Mouse (Mus musculus) cortical plate, adult 2 months (tissue): Measurements from ENCODE around the gene Tmed11. TPM values are rescaled to one million over a fixed set of nuclear protein-coding genes. Genes with fewer than 3 reads are reported as not detected.

ENCODE experiments used
- H3K27ac ChIP-seq: fragments of 200-500 bp; 2 replicates; pipeline ENCODE4 v1.5.1; 2012; ENCODE audit warnings: low read length, control low read depth, inconsistent platforms; ENCODE audit not compliant: insufficient read depth
- H3K4me1 ChIP-seq: fragments of 200-500 bp; 2 replicates; pipeline ENCODE4 v1.6.1; 2011; ENCODE audit warnings: low read length; ENCODE audit not compliant: control insufficient read depth, insufficient read depth
- H3K4me3 ChIP-seq: fragments of 200-500 bp; 2 replicates; pipeline ENCODE4 v1.5.1; 2011; ENCODE audit warnings: mild to moderate bottlenecking, low read length, control low read depth; ENCODE audit not compliant: insufficient read depth
- CTCF ChIP-seq: fragments of 200-500 bp; IDR thresholded peaks from 2 replicates; pipeline ENCODE4 v1.5.1; 2011; ENCODE audit warnings: mild to moderate bottlenecking, control low read depth, low read length; ENCODE audit not compliant: insufficient read depth; ENCODE audit errors: extremely low read depth
- POLR2A ChIP-seq: fragments of 200-500 bp; IDR thresholded peaks from 2 replicates; pipeline ENCODE4 v1.6.1; 2011; ENCODE audit warnings: mild to moderate bottlenecking, low read length, control low read depth; ENCODE audit not compliant: insufficient read depth; ENCODE audit errors: extremely low read depth
- polyA plus RNA-seq: library from polyadenylated mRNA; depleted of rRNA; stranded (reverse); fragments of >200 nt; gene quantifications from 2 replicates; pipeline ENCODE4 v1.2.3, GENCODE M21; 2012; rRNA removed

Tmed11 gene
- polyA plus RNA-seq, 1 experiment = not detected

DNA sequence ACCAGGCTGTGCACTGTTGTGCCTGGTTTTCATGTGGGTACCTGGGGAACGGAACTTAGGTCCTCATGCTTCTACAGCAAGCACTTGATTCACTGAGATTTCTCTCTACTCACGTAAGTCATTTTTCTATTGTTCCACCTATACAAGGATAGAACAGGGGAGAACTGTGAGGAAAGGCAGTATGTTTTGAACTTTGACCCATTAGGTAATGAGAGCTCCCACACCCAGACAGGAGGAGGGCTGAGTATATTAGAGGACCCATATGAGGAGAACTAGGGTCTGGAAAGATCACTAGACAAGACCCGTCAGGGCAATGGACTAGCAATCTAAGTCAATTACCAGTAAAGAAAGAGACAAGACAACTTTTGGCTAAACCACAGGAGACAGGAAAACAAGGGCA is 50.5 kb downstream of the Tmed11 start:
- TF ChIP-seq CTCF (no peak), POLR2A (no peak)
- no peaks in the 10 kb centered on the region for H3K4me1 ChIP-seq
- H3K27ac ChIP-seq = no peak overlapping the region
- no peak overlapping the region for H3K4me3 ChIP-seq

DNA sequence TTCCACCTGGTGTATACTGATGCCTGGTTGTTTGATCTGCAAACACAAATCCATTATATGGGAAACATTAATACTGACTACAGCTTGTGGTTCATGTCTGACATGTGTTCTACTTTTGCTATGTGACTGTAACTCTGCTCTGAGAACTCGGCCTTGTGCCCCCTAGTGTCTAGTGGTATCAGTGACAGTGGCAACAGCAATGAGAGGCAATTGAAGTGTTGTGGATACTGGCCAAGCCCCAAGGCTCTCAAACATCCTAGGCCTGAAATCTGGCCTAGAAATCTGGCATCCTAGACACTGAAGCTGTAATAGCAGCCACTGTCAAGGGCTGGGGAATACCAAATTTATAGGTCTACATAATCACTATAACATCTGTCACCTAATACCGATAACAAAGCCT is 51.3 kb downstream of the Tmed11 start:
- Histone ChIP-seq H3K27ac (no peak overlapping the region), H3K4me1 (no peaks in the 10 kb centered on the region), H3K4me3 (no peak overlapping the region)
- TF ChIP-seq CTCF (no peak), POLR2A (no peak)

DNA sequence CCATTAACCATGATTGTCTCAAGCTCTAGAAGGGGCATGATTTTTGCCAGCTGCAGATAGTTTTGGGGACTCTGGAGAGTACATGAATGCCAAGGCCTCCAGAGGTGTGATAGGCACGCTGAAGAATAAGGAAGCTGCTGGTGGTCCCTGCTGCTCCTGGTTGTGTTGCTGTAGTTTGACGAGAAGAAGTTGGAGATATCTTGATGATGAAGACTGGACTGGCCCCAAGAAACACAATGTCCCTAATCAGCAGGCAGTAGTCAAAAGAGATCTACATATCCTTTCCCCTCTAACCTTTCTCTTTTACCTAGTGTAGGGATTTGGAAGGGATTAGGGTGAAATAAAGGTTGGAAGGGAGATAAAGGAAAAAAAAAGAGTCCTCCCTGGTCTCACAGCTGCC is 52.6 kb downstream of the Tmed11 start:
- no peak overlapping the region for H3K27ac ChIP-seq
- H3K4me1 ChIP-seq = no peaks in the 10 kb centered on the region
- no peak for TF ChIP-seq POLR2A
- TF ChIP-seq CTCF = no peak
- H3K4me3 ChIP-seq = no peak overlapping the region

DNA sequence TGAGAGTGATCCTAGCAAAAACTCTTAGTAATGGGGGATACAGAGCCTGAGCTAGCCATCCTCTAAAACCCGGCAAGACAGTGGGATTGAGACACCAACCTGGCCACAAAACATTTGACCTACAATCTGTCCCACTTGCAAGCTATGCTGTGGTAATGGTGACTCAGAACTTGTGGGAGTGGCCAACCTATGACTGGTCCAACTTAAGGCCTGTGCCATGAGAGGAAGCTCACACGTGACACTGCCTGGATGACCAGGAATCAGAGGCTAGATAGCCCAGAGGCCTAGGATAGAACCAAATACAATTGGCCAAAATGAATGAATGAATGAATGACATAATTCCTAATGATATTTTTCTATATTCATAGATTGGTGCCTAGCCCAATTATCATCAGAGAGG is 53.3 kb downstream of the Tmed11 start:
- TF ChIP-seq CTCF (no peak), POLR2A (no peak)
- H3K4me3 ChIP-seq = no peak overlapping the region

DNA sequence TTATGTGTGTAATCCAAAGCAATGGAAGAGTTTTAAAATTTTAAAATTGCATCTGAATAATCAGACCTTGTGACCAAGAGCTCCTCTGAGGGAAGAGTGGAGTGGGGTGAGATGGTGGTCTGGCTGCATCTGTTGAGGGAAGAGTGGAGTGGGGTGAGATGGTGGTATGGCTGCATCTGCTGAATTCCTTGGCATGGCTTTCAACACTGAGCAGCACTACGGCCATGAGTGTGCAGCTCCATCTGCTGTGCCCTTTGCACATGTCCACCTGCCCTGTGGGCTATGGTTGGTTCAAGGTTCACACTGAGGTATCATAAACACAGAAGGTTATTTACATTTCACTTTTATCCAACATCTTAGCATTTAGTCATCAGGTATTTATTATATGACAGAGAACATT is 67.7 kb downstream of the Tmed11 start:
- no peak overlapping the region for H3K4me3 ChIP-seq
- H3K4me1 ChIP-seq = no peaks in the 10 kb centered on the region
- H3K27ac ChIP-seq = no peak overlapping the region
- TF ChIP-seq CTCF (no peak), POLR2A (no peak)

More for the DNA sequence above, 53.3 kb downstream of the Tmed11 start:
- no peaks in the 10 kb centered on the region for H3K4me1 ChIP-seq
- no peak overlapping the region for H3K27ac ChIP-seq

Other genes with a start within 250 kb of the Tmed11 start
- gene Cplx1, start 245.3 kb downstream of the Tmed11 start, polyA plus RNA-seq = 339 and 354 TPM in 2 replicates
- 84.9 and 86.8 TPM in 2 replicates for gene Gak, start 165.6 kb downstream of the Tmed11 start, polyA plus RNA-seq
- 62.8 and 67.4 TPM in 2 replicates for gene Tmem175, start 165.6 kb downstream of the Tmed11 start, polyA plus RNA-seq
- 24.0 and 29.1 TPM in 2 replicates for gene Idua, start 135.0 kb downstream of the Tmed11 start, polyA plus RNA-seq
- 54.6 and 58.7 TPM in 2 replicates for gene Dgkq, start 125.7 kb downstream of the Tmed11 start, polyA plus RNA-seq
- gene Slc26a1, start 119.8 kb downstream of the Tmed11 start, polyA plus RNA-seq = 1.2 and 1.4 TPM in 2 replicates
- 35.3 and 35.7 TPM in 2 replicates for gene Fgfrl1, start 103.0 kb downstream of the Tmed11 start, polyA plus RNA-seq
- gene Rnf212, start 20.4 kb downstream of the Tmed11 start, polyA plus RNA-seq = not detected in 2 replicates
- not detected in 2 replicates for gene Vmn2r8, start 13.5 kb upstream of the Tmed11 start, polyA plus RNA-seq
- gene Vmn2r9, start 57.2 kb upstream of the Tmed11 start, polyA plus RNA-seq = not detected in 2 replicates
- not detected in 2 replicates for gene Vmn2r10, start 211.2 kb upstream of the Tmed11 start, polyA plus RNA-seq